Mouse (Mus musculus) neural tube, embryonic 15.5 days (tissue): ENCODE data around the gene Tmem169. TPM values are rescaled to one million over a fixed set of nuclear protein-coding genes. Genes with fewer than 3 reads are reported as not detected.
"Not testable (repeated sequence)": the region's sequence is repeated elsewhere in the genome, so short reads cannot be mapped to it uniquely, and the experiment has no call there.

Source experiments
- ATAC-seq: fragments of 200-750 bp; cut with Nextera tagmentation; 2 replicates; pipeline ENCODE4 v1.8.0; 2017; ENCODE audit warnings: mild to moderate bottlenecking, moderate TSS enrichment, moderate library complexity; ENCODE audit not compliant: low FRiP score
- H3K27ac ChIP-seq: fragments of 300-500 bp; sonication (generic); replicated peaks from 2 replicates; pipeline ENCODE4 v1.5.1; 2015; ENCODE audit warnings: mild to moderate bottlenecking, inconsistent platforms
- H3K27me3 ChIP-seq: fragments of 300-500 bp; sonication (generic); replicated peaks from 2 replicates; pipeline ENCODE4 v1.6.1; 2015; ENCODE audit warnings: inconsistent platforms
- H3K36me3 ChIP-seq: fragments of 300-500 bp; sonication (generic); 2 replicates; pipeline ENCODE4 v1.6.1; 2015; ENCODE audit warnings: inconsistent platforms
- H3K4me1 ChIP-seq: fragments of 300-500 bp; sonication (generic); 2 replicates; pipeline ENCODE4 v1.6.1; 2015; ENCODE audit warnings: inconsistent platforms
- H3K4me2 ChIP-seq: fragments of 300-500 bp; sonication (generic); 2 replicates; pipeline ENCODE4 v1.6.1; 2015; ENCODE audit warnings: inconsistent platforms, mild to moderate bottlenecking, moderate library complexity
- H3K4me3 ChIP-seq: fragments of 300-500 bp; sonication (generic); replicated peaks from 2 replicates; pipeline ENCODE4 v1.5.1; 2015; ENCODE audit warnings: mild to moderate bottlenecking, inconsistent platforms
- H3K9ac ChIP-seq: fragments of 300-500 bp; sonication (generic); replicated peaks from 2 replicates; pipeline ENCODE4 v1.6.1; 2015; ENCODE audit warnings: mild to moderate bottlenecking, inconsistent platforms
- H3K9me3 ChIP-seq: fragments of 300-500 bp; sonication (generic); replicated peaks from 2 replicates; pipeline ENCODE4 v1.6.1; 2016; ENCODE audit warnings: inconsistent platforms
- WGBS: fragments of 180-500 bp; shearing (Covaris S2); methylation state at CpG from one replicate; pipeline ENCODE4 v1.1.7; 2015; ENCODE audit warnings: mixed read lengths; 5-methylcytosine and 5-hydroxymethylcytosine counted together
- polyA plus RNA-seq: library from polyadenylated mRNA; unstranded; fragments of >200 nt; fragmentation: Nextera tagmentation; extraction: Ambion mirVana; gene quantifications from 2 replicates; pipeline ENCODE4 v1.2.1, GENCODE M21; 2015

Tmem169 gene
- 30.9 and 32.8 TPM in 2 replicates for polyA plus RNA-seq

GRCm38 (mm10) chr1:72283992-72284485 lies at the start of gene Tmem169, which contains the start of gene Pecr:
Tmem169 (plus strand) TSS chr1:72284369.
Pecr (minus strand) TSS chr1:72284314.
- H3K27ac ChIP-seq: peak within 1 kb of the TSS; percentile 86
- WGBS: under 1% methylated on average over 30 of the region's 30 CpGs

GRCm38 (mm10) chr1:72236363-72237006 lies 47.7 kb upstream of the Tmem169 start:
- peak; percentile 88 for ATAC-seq
- H3K36me3 ChIP-seq, H3K9me3 ChIP-seq, H3K27me3 ChIP-seq: not testable (repeated sequence)
- Histone ChIP-seq H3K27ac (peak overlapping the region; percentile 82), H3K4me3 (peak overlapping the region; percentile 54), H3K9ac (peak overlapping the region; percentile 58), H3K4me1 (peaks cover 10% of the 10 kb centered on the region), H3K4me2 (peak overlapping the region; percentile 68)
- 0% methylated on average over 37 of the region's 50 CpGs for WGBS

More at GRCm38 (mm10) chr1:72283992-72284485, at the start of gene Tmem169, which contains the start of gene Pecr:
- H3K9me3 ChIP-seq: no peaks in the 10 kb centered on the region
- peak within 1 kb of the TSS; percentile 97 for H3K4me2 ChIP-seq
- peaks cover 28% of the 10 kb centered on the region for H3K4me1 ChIP-seq
- H3K36me3 ChIP-seq: no peaks in the 10 kb centered on the region
- H3K4me3 ChIP-seq: peak within 1 kb of the TSS; percentile 55
- peak; percentile 99 for ATAC-seq
- no peaks in the 10 kb centered on the region for H3K27me3 ChIP-seq
- H3K9ac ChIP-seq: peak within 1 kb of the TSS; percentile 80

GRCm38 (mm10) chr1:72237007-72237775 lies 47.0 kb upstream of the Tmem169 start:
- WGBS: 7% methylated on average over 13 of the region's 13 CpGs
- no peak for ATAC-seq
- H3K27me3 ChIP-seq: 0 out of 2 replicates have a peak, but pooled peaks cover 5% of the 10 kb centered on the region
- H3K4me3 ChIP-seq: peak overlapping the region; percentile 28
- H3K9ac ChIP-seq: no peak overlapping the region
- H3K4me2 ChIP-seq: peak overlapping the region; percentile 51
- no peaks in the 10 kb centered on the region for H3K9me3 ChIP-seq
- H3K36me3 ChIP-seq: no peaks in the 10 kb centered on the region
- H3K27ac ChIP-seq: no peak overlapping the region
- H3K4me1 ChIP-seq: peaks cover 10% of the 10 kb centered on the region

- 55% methylated on average over 10 of the region's 10 CpGs for WGBS
- Histone ChIP-seq H3K4me2 (peak overlapping the region; percentile 51; the same call in 1 of the 2 replicates), H3K9me3 (no peaks in the 10 kb centered on the region), H3K36me3 (no peaks in the 10 kb centered on the region), H3K27ac (no peak overlapping the region), H3K9ac (no peak overlapping the region), H3K4me1 (peaks cover 10% of the 10 kb centered on the region), H3K27me3 (0 out of 2 replicates have a peak, but pooled peaks cover 5% of the 10 kb centered on the region), H3K4me3 (0 out of 2 replicates have a peak overlapping the region, but pooled peaks have one; percentile 28)
- no peak for ATAC-seq
Observed at GRCm38 (mm10) chr1:72238016-72238580, 46.1 kb upstream of the Tmem169 start.

- H3K9ac ChIP-seq, H3K27ac ChIP-seq, H3K27me3 ChIP-seq, H3K4me2 ChIP-seq, H3K36me3 ChIP-seq, H3K9me3 ChIP-seq, H3K4me3 ChIP-seq, ATAC-seq: not testable (repeated sequence)
- peaks cover 10% of the 10 kb centered on the region for H3K4me1 ChIP-seq
- 86% methylated on average over 3 of the region's 3 CpGs for WGBS
Observed at GRCm38 (mm10) chr1:72239113-72239512, 45.1 kb upstream of the Tmem169 start.

GRCm38 (mm10) chr1:72242581-72243143 lies 41.5 kb upstream of the Tmem169 start:
- no peaks in the 10 kb centered on the region for H3K9me3 ChIP-seq
- no peak overlapping the region for H3K4me2 ChIP-seq
- H3K9ac ChIP-seq: no peak overlapping the region
- H3K4me1 ChIP-seq: peaks cover 4% of the 10 kb centered on the region
- H3K27ac ChIP-seq: 0 out of 2 replicates have a peak overlapping the region, but pooled peaks have one; percentile 99
- no peaks in the 10 kb centered on the region for H3K27me3 ChIP-seq
- H3K36me3 ChIP-seq: no peaks in the 10 kb centered on the region
- no peak overlapping the region for H3K4me3 ChIP-seq
- no peak for ATAC-seq
- 94% methylated on average over 5 of the region's 5 CpGs for WGBS

- Histone ChIP-seq H3K9ac (peak overlapping the region; percentile 84), H3K9me3 (no peaks in the 10 kb centered on the region), H3K4me1 (no peaks in the 10 kb centered on the region), H3K36me3 (no peaks in the 10 kb centered on the region), H3K4me2 (peak overlapping the region; percentile 65), H3K27ac (peak overlapping the region; percentile 99), H3K4me3 (peak overlapping the region; percentile 50), H3K27me3 (no peaks in the 10 kb centered on the region)
- peak; percentile 96 for ATAC-seq
- under 1% methylated on average over 47 of the region's 47 CpGs for WGBS
Observed at GRCm38 (mm10) chr1:72243656-72244316, 40.4 kb upstream of the Tmem169 start.

- Histone ChIP-seq H3K4me2 (peak overlapping the region; percentile 65), H3K27me3 (no peaks in the 10 kb centered on the region), H3K4me3 (peak overlapping the region; percentile 50), H3K4me1 (no peaks in the 10 kb centered on the region), H3K9ac (peak overlapping the region; percentile 84; the same call in 1 of the 2 replicates), H3K36me3 (no peaks in the 10 kb centered on the region), H3K27ac (peak overlapping the region; percentile 99), H3K9me3 (no peaks in the 10 kb centered on the region)
- 2% methylated on average over 12 of the region's 12 CpGs for WGBS
- ATAC-seq: no peak
Observed at GRCm38 (mm10) chr1:72244317-72245036, 39.7 kb upstream of the Tmem169 start.

- not testable (repeated sequence) for H3K9ac ChIP-seq, H3K4me1 ChIP-seq, H3K4me2 ChIP-seq, H3K36me3 ChIP-seq, H3K27ac ChIP-seq, H3K9me3 ChIP-seq, H3K4me3 ChIP-seq, ATAC-seq, H3K27me3 ChIP-seq
- WGBS: 47% methylated on average over 9 of the region's 9 CpGs
Observed at GRCm38 (mm10) chr1:72248226-72248737, 35.9 kb upstream of the Tmem169 start.

GRCm38 (mm10) chr1:72251806-72252205 lies 32.4 kb upstream of the Tmem169 start:
- Histone ChIP-seq H3K9ac (no peak overlapping the region), H3K27me3 (no peaks in the 10 kb centered on the region), H3K4me2 (no peak overlapping the region), H3K4me1 (peaks cover 19% of the 10 kb centered on the region), H3K4me3 (no peak overlapping the region), H3K27ac (no peak overlapping the region), H3K9me3 (no peaks in the 10 kb centered on the region), H3K36me3 (no peaks in the 10 kb centered on the region)
- WGBS: 84% methylated on average over 1 of the region's 1 CpGs
- no peak for ATAC-seq
